Mouse (Mus musculus) kidney, adult 2 months (tissue): ENCODE data around the gene Mprip. TPM values are rescaled to one million over a fixed set of nuclear protein-coding genes. Genes with fewer than 3 reads are reported as not detected.
"Not testable (repeated sequence)": the region's sequence is repeated elsewhere in the genome, so short reads cannot be mapped to it uniquely, and the experiment has no call there.

Experiments used
- DNase-seq: peaks from one replicate; pipeline ENCODE4 v3.0.0; 2021
- H3K27ac ChIP-seq: fragments of 200-500 bp; 2 replicates; pipeline ENCODE4 v1.5.1; 2012; ENCODE audit warnings: low read depth, low read length, control low read depth, inconsistent platforms; ENCODE audit not compliant: insufficient read depth
- H3K27me3 ChIP-seq: fragments of 200-500 bp; replicated peaks from 2 replicates; pipeline ENCODE4 v1.6.1; 2012; ENCODE audit warnings: mild to moderate bottlenecking, moderate library complexity, low read length, inconsistent platforms; ENCODE audit not compliant: control insufficient read depth, insufficient read depth
- H3K36me3 ChIP-seq: fragments of 200-500 bp; 2 replicates; pipeline ENCODE4 v1.6.1; 2012; ENCODE audit warnings: mild to moderate bottlenecking, moderate library complexity, low read length, inconsistent platforms; ENCODE audit not compliant: control insufficient read depth, insufficient read depth
- H3K4me1 ChIP-seq: fragments of 200-500 bp; 2 replicates; pipeline ENCODE4 v1.6.1; 2011; ENCODE audit warnings: low read length; ENCODE audit not compliant: control insufficient read depth, insufficient read depth
- H3K4me3 ChIP-seq: fragments of 200-500 bp; 2 replicates; pipeline ENCODE4 v1.5.1; 2011; ENCODE audit warnings: mild to moderate bottlenecking, low read depth, low read length, control low read depth; ENCODE audit not compliant: insufficient read depth
- CTCF ChIP-seq: fragments of 200-500 bp; conservative IDR thresholded peaks from 2 replicates; pipeline ENCODE4 v1.5.1; 2011; ENCODE audit warnings: low read depth, mild to moderate bottlenecking, control low read depth, low read length, moderate library complexity, mixed read lengths; ENCODE audit not compliant: insufficient read depth, insufficient read length
- POLR2A ChIP-seq: fragments of 200-500 bp; IDR thresholded peaks from one replicate; pipeline ENCODE4 v1.6.1; 2011; ENCODE audit warnings: low read depth, low read length, control low read depth
- WGBS: fragments of 180-500 bp; shearing (Covaris S2); methylation state at CpG from one replicate; pipeline ENCODE4 v1.1.7; 2018; 5-methylcytosine and 5-hydroxymethylcytosine counted together
- polyA plus RNA-seq: library from polyadenylated mRNA; depleted of rRNA; stranded (reverse); fragments of >200 nt; gene quantifications from 2 replicates; pipeline ENCODE4 v1.2.3, GENCODE M21; 2012

Mprip gene
- polyA plus RNA-seq, 1 experiment, result 115 TPM

- peak; percentile 85 for DNase-seq
- H3K36me3 ChIP-seq, result no peaks in the 10 kb centered on the region
- peaks cover 23% of the 10 kb centered on the region; the same call in 1 of the 2 replicates for H3K4me1 ChIP-seq
- TF ChIP-seq CTCF (no peak), POLR2A (no peak)
- H3K27me3 ChIP-seq, result no peaks in the 10 kb centered on the region
- 20% methylated on average over 3 of the region's 3 CpGs for WGBS
- H3K4me3 ChIP-seq, result no peak overlapping the region
- H3K27ac ChIP-seq, result peak overlapping the region; percentile 53
Observed at GRCm38 (mm10) chr11:59664818-59665217, 3.7 kb downstream of the Mprip start.

GRCm38 (mm10) chr11:59671049-59671693 is 10.1 kb downstream of the Mprip start:
- no peaks in the 10 kb centered on the region for H3K36me3 ChIP-seq
- TF ChIP-seq POLR2A (no peak), CTCF (no peak)
- peaks cover 30% of the 10 kb centered on the region for H3K4me1 ChIP-seq
- H3K27ac ChIP-seq, result peak overlapping the region; percentile 0
- no peak overlapping the region for H3K4me3 ChIP-seq
- WGBS, result 41% methylated on average over 4 of the region's 4 CpGs
- no peaks in the 10 kb centered on the region for H3K27me3 ChIP-seq
- peak; percentile 65 for DNase-seq

- H3K4me1 ChIP-seq, result peaks cover 33% of the 10 kb centered on the region
- no peak overlapping the region for H3K4me3 ChIP-seq
- H3K27ac ChIP-seq, result no peak overlapping the region
- WGBS, result 61% methylated on average over 3 of the region's 3 CpGs
- no peak for DNase-seq
- H3K27me3 ChIP-seq, result no peaks in the 10 kb centered on the region
- H3K36me3 ChIP-seq, result no peaks in the 10 kb centered on the region
- TF ChIP-seq POLR2A, result no peak
- no peak for TF ChIP-seq CTCF
Observed at GRCm38 (mm10) chr11:59674013-59674412, 12.9 kb downstream of the Mprip start.

- H3K4me1 ChIP-seq, result peaks cover 33% of the 10 kb centered on the region
- 94% methylated on average over 8 of the region's 8 CpGs for WGBS
Observed at GRCm38 (mm10) chr11:59674746-59675145, 13.6 kb downstream of the Mprip start.

GRCm38 (mm10) chr11:59677767-59678166 is 16.7 kb downstream of the Mprip start:
- H3K36me3 ChIP-seq, result no peaks in the 10 kb centered on the region
- no peak for TF ChIP-seq CTCF
- H3K4me3 ChIP-seq, result no peak overlapping the region
- DNase-seq, result no peak
- H3K4me1 ChIP-seq, result peaks cover 11% of the 10 kb centered on the region
- WGBS, result 94% methylated on average over 2 of the region's 2 CpGs
- H3K27me3 ChIP-seq, result no peaks in the 10 kb centered on the region
- no peak overlapping the region for H3K27ac ChIP-seq

More at GRCm38 (mm10) chr11:59674746-59675145, 13.6 kb downstream of the Mprip start:
- H3K27me3 ChIP-seq, H3K27ac ChIP-seq, H3K4me3 ChIP-seq, DNase-seq, H3K36me3 ChIP-seq: not testable (repeated sequence)

GRCm38 (mm10) chr11:59678693-59679092 is 17.6 kb downstream of the Mprip start:
- TF ChIP-seq CTCF (no peak), POLR2A (no peak)
- H3K4me1 ChIP-seq, result peaks cover 10% of the 10 kb centered on the region; the same call in 1 of the 2 replicates
- H3K36me3 ChIP-seq, result no peaks in the 10 kb centered on the region
- no peak overlapping the region for H3K4me3 ChIP-seq
- 88% methylated on average over 2 of the region's 2 CpGs for WGBS
- no peaks in the 10 kb centered on the region for H3K27me3 ChIP-seq
- H3K27ac ChIP-seq, result no peak overlapping the region
- no peak for DNase-seq

GRCm38 (mm10) chr11:59680111-59680510 is 19.0 kb downstream of the Mprip start:
- Histone ChIP-seq H3K4me3 (no peak overlapping the region), H3K4me1 (peaks cover 10% of the 10 kb centered on the region; the same call in 1 of the 2 replicates), H3K36me3 (no peaks in the 10 kb centered on the region), H3K27ac (no peak overlapping the region), H3K27me3 (no peaks in the 10 kb centered on the region)
- TF ChIP-seq CTCF (no peak), POLR2A (no peak)
- WGBS, result 61% methylated on average over 5 of the region's 5 CpGs
- DNase-seq, result no peak
